Mouse (Mus musculus) embryonic facial prominence, embryonic 15.5 days (tissue): ENCODE data around the gene Dnah12. TPM values are rescaled to one million over a fixed set of nuclear protein-coding genes. Genes with fewer than 3 reads are reported as not detected.

ENCODE experiments used
- ATAC-seq: fragments of 200-750 bp; cut with Nextera tagmentation; 2 replicates; pipeline ENCODE4 v1.8.0; 2017; ENCODE audit warnings: low read depth, moderate TSS enrichment; ENCODE audit not compliant: insufficient number of reproducible peaks, low FRiP score, low TSS enrichment
- H3K27ac ChIP-seq: fragments of 300-500 bp; sonication (generic); replicated peaks from 2 replicates; pipeline ENCODE4 v1.5.1; 2015; ENCODE audit warnings: mild to moderate bottlenecking, inconsistent platforms
- H3K27me3 ChIP-seq: fragments of 300-500 bp; sonication (generic); 2 replicates; pipeline ENCODE4 v1.6.1; 2015; ENCODE audit warnings: inconsistent platforms
- H3K36me3 ChIP-seq: fragments of 300-500 bp; sonication (generic); 2 replicates; pipeline ENCODE4 v1.6.1; 2015; ENCODE audit warnings: mild to moderate bottlenecking, inconsistent platforms
- H3K4me1 ChIP-seq: fragments of 300-500 bp; sonication (generic); 2 replicates; pipeline ENCODE4 v1.6.1; 2015; ENCODE audit warnings: inconsistent platforms
- H3K4me2 ChIP-seq: fragments of 300-500 bp; sonication (generic); replicated peaks from 2 replicates; pipeline ENCODE4 v1.6.1; 2015; ENCODE audit warnings: mild to moderate bottlenecking, inconsistent platforms
- H3K4me3 ChIP-seq: fragments of 300-500 bp; sonication (generic); replicated peaks from 2 replicates; pipeline ENCODE4 v1.5.1; 2015; ENCODE audit warnings: mild to moderate bottlenecking, inconsistent platforms
- H3K9ac ChIP-seq: fragments of 300-500 bp; sonication (generic); 2 replicates; pipeline ENCODE4 v1.6.1; 2015; ENCODE audit warnings: inconsistent platforms
- H3K9me3 ChIP-seq: fragments of 300-500 bp; sonication (generic); replicated peaks from 2 replicates; pipeline ENCODE4 v1.6.1; 2016; ENCODE audit warnings: inconsistent platforms
- WGBS: fragments of 180-500 bp; shearing (Covaris S2); methylation state at CpG from one replicate; pipeline ENCODE4 v1.1.7; 2015; 5-methylcytosine and 5-hydroxymethylcytosine counted together
- polyA plus RNA-seq: library from polyadenylated mRNA; unstranded; fragments of >200 nt; fragmentation: Nextera tagmentation; extraction: Ambion mirVana; gene quantifications from 2 replicates; pipeline ENCODE4 v1.2.1, GENCODE M21; 2015

The Dnah12 gene
- polyA plus RNA-seq, result 0.67 and 1.0 TPM in 2 replicates

DNA sequence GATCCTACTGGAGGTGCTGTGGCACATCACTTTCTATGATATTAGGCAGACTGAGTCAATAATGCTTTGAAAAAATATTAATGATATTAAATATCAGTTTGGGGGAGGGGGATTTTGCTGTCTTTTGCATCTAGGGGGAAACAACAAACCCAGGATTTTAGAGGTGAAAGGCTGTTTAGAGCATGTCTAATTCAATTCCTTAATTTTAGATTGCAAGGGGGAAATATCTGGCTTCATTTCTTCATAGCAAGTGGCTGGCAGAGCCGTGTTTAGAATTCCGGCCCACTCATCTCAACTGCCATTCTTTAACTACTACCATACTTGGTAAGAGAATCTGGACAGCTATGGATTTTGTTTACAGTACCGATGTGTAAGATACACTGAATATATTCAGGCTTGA, at the start of gene Dnah12:
Dnah12 (plus strand) TSS at position 301 of the 400 bp plus-strand sequence.
- Histone ChIP-seq H3K4me3 (no peak within 1 kb of the TSS), H3K27me3 (no peaks in the 10 kb centered on the region), H3K4me2 (no peak within 1 kb of the TSS), H3K9ac (no peak within 1 kb of the TSS), H3K27ac (no peak within 1 kb of the TSS), H3K9me3 (no peaks in the 10 kb centered on the region), H3K36me3 (no peaks in the 10 kb centered on the region), H3K4me1 (no peaks in the 10 kb centered on the region)
- WGBS, result 75% methylated on average over 3 of the region's 3 CpGs
- ATAC-seq, result no peak

DNA sequence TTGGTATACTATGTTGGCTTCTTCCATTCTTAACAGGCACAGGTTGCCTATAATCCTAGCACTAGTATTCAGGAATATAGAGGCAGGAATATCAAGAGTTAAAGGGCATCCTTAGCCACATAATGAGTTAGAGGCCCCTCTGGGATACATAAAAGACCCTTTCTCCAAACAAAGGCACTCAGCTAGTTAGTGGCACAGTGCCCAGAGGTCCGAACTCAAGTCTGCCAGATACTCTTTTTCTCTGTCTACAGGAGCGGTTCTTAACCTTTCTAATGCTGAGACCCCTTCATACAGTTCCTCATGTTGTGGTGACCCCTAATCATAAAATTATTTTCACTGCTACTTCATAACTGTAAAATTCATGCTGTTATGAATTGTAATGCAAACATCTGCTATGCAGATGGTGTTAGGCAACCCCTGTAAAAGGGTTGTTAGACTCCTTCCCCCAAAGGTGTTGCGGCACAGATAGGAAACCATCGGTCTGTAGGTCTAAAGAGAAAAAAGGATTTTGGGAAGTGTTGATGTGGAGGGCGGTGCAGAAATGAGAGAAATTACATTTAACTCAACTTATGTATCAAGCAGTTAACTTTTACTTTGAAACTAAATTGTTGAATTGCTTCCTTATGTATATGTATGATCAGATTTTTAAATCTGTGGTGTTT, 47.0 kb upstream of the Dnah12 start:
- Histone ChIP-seq H3K4me1 (peaks cover 9% of the 10 kb centered on the region; the same call in 1 of the 2 replicates), H3K4me3 (no peak overlapping the region), H3K36me3 (peaks cover 10% of the 10 kb centered on the region), H3K27me3 (no peaks in the 10 kb centered on the region), H3K27ac (no peak overlapping the region), H3K4me2 (0 out of 2 replicates have a peak overlapping the region, but pooled peaks have one; percentile 3), H3K9me3 (no peaks in the 10 kb centered on the region), H3K9ac (no peak overlapping the region)
- WGBS, result 49% methylated on average over 5 of the region's 5 CpGs
- ATAC-seq, result no peak

DNA sequence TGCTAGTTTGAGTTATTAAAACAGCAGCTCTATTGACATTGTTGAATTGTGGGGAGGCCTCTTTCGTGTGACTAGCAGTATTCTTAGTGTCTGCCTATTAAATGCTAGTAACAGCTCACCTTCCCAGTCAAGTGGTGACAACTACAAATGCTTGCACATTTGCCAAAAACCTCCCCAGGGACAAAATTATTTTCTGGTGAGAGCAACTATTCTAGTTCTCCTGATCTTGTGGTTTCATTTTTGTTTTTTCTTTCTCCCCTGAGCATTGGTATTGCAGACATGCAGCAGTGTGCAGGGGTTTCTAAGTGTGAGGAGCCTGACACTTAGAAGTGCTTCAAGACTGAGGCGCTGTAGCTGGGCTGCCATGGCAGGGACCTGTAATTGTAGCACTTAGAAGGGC, 45.3 kb upstream of the Dnah12 start:
- Histone ChIP-seq H3K4me3 (no peak overlapping the region), H3K4me1 (peaks cover 9% of the 10 kb centered on the region; the same call in 1 of the 2 replicates), H3K9me3 (no peaks in the 10 kb centered on the region), H3K9ac (no peak overlapping the region), H3K27me3 (no peaks in the 10 kb centered on the region), H3K36me3 (peaks cover 10% of the 10 kb centered on the region), H3K27ac (no peak overlapping the region), H3K4me2 (no peak overlapping the region)
- WGBS, result 70% methylated on average over 2 of the region's 2 CpGs
- no peak for ATAC-seq

DNA sequence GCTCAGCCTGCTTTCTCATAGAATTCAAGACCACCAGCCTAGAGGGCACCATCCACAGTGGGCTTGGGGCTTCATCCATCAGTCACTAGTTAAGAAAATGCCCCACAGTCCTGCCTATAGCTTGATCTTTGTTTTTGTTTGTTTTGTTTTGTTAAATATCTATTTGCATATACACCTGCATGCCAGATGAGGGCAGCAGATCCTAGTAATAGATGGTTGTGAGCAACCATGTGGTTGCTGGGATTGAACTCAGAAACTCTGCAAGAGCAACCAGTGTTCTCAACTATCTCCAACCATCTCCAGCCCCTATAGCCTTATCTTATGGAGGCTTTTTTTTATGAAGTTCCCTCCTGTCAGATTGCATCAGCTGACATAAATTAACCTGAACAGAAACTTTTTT, 41.2 kb upstream of the Dnah12 start:
- no peak for ATAC-seq
- H3K36me3 ChIP-seq, result peaks cover 42% of the 10 kb centered on the region
- no peaks in the 10 kb centered on the region for H3K27me3 ChIP-seq

DNA sequence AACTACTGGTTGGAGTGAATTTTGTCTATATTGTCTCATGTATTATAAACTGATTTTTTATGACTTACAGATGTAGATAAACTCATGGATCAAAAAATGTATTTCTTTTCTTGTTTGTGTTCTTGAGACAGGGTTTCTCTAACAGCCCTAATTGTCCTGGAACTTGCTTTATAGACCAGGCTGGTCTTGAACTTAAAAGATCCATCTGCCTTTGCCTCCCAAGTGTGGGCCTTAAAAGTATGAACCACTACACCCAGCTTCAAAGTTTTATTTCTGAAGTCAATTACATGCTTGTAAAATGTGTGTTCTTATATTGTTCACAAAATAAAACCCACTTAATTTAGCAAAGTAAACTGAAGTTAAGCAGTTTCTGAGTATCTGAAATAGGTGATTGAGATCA, 34.9 kb upstream of the Dnah12 start:
- H3K4me3 ChIP-seq, result no peak overlapping the region
- no peaks in the 10 kb centered on the region for H3K4me1 ChIP-seq
- ATAC-seq, result no peak
- H3K9ac ChIP-seq, result no peak overlapping the region
- no peaks in the 10 kb centered on the region for H3K9me3 ChIP-seq
- no peaks in the 10 kb centered on the region for H3K27me3 ChIP-seq
- no peak overlapping the region for H3K27ac ChIP-seq
- peaks cover 48% of the 10 kb centered on the region for H3K36me3 ChIP-seq
- no peak overlapping the region for H3K4me2 ChIP-seq

More for the DNA sequence above, 41.2 kb upstream of the Dnah12 start:
- Histone ChIP-seq H3K4me1 (no peaks in the 10 kb centered on the region), H3K9ac (no peak overlapping the region), H3K27ac (no peak overlapping the region), H3K4me3 (no peak overlapping the region), H3K9me3 (no peaks in the 10 kb centered on the region), H3K4me2 (no peak overlapping the region)

DNA sequence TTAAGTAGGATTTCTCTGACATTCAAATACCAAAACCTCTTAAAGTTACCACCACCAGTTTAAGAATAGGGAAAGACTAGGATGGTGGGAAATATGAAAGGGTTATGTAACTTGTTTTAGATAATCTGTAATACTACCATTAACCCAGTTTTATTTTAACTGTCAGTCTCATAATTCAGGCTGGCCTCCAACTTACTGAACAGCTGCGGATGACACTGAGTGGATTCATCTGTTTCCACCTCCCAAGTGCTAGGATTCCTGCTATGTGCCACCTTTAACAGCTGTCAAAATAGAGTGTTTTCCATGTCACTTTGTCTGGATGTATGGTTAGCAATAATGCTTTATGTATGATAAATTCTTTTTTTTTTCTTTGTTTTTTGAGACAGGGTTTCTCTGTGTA, 32.8 kb upstream of the Dnah12 start:
- Histone ChIP-seq H3K4me3 (no peak overlapping the region), H3K36me3 (peaks cover 40% of the 10 kb centered on the region), H3K4me1 (no peaks in the 10 kb centered on the region), H3K27me3 (no peaks in the 10 kb centered on the region), H3K27ac (no peak overlapping the region), H3K9ac (no peak overlapping the region), H3K4me2 (no peak overlapping the region), H3K9me3 (no peaks in the 10 kb centered on the region)
- WGBS, result 85% methylated on average over 1 of the region's 1 CpGs
- ATAC-seq, result no peak

DNA sequence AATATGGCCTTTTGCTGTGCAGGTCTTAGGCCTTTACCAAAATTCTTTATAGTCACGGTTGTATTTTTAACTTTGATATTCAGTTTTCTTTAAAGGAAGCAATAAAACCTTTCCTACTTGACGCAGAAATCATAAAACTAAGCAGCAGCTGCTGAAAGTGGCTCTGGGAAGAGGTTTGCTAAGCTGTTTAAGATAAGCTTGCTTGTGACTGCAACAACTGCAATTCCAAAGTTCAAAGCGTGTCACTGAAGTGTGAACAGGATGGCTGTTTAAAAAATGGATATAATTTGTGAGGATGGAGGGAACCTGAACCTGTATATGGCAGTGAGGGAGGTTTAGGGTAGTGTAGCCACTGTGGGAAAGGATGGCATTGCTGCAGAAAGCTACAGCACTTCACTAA, 31.1 kb upstream of the Dnah12 start:
- no peaks in the 10 kb centered on the region for H3K9me3 ChIP-seq
- H3K27ac ChIP-seq, result no peak overlapping the region
- peaks cover 7% of the 10 kb centered on the region for H3K4me1 ChIP-seq
- WGBS, result 85% methylated on average over 3 of the region's 3 CpGs
- no peak overlapping the region for H3K4me3 ChIP-seq
- no peak overlapping the region for H3K9ac ChIP-seq
- no peak overlapping the region for H3K4me2 ChIP-seq
- no peaks in the 10 kb centered on the region for H3K27me3 ChIP-seq
- H3K36me3 ChIP-seq, result peaks cover 36% of the 10 kb centered on the region
- no peak for ATAC-seq

DNA sequence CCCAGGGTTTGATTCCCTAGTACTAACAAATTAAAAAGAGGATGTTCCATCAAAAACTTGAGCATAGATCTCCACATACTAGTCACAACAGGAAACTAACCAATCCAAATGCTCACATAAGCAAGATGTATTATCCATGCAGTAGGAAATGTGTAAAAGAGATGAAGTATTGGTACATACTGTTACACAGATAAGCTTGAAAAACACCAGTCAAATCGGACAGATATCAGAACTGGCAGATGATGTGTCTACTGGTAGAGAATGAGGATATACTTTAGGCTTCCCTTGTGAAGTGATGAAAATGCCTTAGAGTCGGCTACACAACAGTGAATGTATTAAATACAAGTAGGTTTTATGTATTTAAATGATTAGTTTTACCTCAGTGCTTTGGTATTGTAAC, 30.6 kb upstream of the Dnah12 start:
- H3K4me1 ChIP-seq, result peaks cover 8% of the 10 kb centered on the region
- no peaks in the 10 kb centered on the region for H3K9me3 ChIP-seq
- 84% methylated on average over 2 of the region's 2 CpGs for WGBS

DNA sequence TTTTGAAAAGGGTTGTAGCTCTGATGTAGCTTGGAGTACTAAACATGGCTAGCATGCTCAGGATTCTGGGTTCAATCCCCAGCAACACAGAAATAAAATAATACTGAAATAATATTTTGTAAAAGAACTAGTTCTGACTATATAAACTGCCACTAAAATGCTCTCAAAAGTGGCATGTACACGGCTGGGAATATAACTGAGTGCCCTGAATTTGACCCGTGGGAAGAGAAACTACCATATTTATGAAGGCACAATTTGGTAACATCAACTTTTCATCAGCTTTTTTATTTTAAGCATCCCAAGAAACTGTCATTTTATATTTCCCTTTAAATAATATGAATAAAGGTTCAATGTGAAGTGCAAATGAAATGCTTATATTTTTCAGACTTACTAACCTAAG, 29.2 kb upstream of the Dnah12 start:
- H3K9ac ChIP-seq, result no peak overlapping the region
- no peaks in the 10 kb centered on the region for H3K9me3 ChIP-seq
- no peaks in the 10 kb centered on the region for H3K27me3 ChIP-seq
- WGBS, result 89% methylated on average over 2 of the region's 2 CpGs
- ATAC-seq, result no peak
- peaks cover 20% of the 10 kb centered on the region for H3K4me1 ChIP-seq
- no peak overlapping the region for H3K4me2 ChIP-seq
- H3K36me3 ChIP-seq, result peaks cover 26% of the 10 kb centered on the region
- no peak overlapping the region for H3K4me3 ChIP-seq
- H3K27ac ChIP-seq, result no peak overlapping the region

More for the DNA sequence above, 30.6 kb upstream of the Dnah12 start:
- H3K27ac ChIP-seq, result no peak overlapping the region
- no peak overlapping the region for H3K9ac ChIP-seq
- no peak overlapping the region for H3K4me3 ChIP-seq
- H3K27me3 ChIP-seq, result no peaks in the 10 kb centered on the region
- H3K36me3 ChIP-seq, result peaks cover 31% of the 10 kb centered on the region
- no peak for ATAC-seq
- no peak overlapping the region for H3K4me2 ChIP-seq

DNA sequence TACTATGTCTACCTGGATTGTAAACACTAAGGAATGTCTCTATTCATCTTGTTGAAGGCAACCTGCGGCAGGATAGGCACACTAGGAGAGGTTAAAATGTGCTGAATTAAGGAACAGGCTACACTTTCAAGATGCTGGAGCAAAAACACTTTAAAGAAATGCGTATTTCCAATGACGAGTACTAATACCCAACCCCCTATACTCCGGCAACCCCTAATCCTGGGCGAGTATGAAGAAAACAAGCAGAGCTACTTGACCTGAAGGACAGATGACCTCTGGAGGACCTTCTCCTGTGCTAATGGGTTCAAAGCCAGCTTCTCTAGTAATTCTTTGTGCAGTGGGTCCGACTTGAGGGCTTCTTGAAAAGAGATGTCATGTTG, 25.1 kb upstream of the Dnah12 start:
- Histone ChIP-seq H3K4me2 (peak overlapping the region; percentile 95), H3K36me3 (peaks cover 18% of the 10 kb centered on the region), H3K9me3 (no peaks in the 10 kb centered on the region), H3K9ac (peak overlapping the region; percentile 67), H3K4me3 (peak overlapping the region; percentile 73), H3K27ac (no peak overlapping the region), H3K4me1 (peaks cover 24% of the 10 kb centered on the region), H3K27me3 (no peaks in the 10 kb centered on the region; the same call in 1 of the 2 replicates)
- 15% methylated on average over 6 of the region's 6 CpGs for WGBS
- no peak for ATAC-seq

DNA sequence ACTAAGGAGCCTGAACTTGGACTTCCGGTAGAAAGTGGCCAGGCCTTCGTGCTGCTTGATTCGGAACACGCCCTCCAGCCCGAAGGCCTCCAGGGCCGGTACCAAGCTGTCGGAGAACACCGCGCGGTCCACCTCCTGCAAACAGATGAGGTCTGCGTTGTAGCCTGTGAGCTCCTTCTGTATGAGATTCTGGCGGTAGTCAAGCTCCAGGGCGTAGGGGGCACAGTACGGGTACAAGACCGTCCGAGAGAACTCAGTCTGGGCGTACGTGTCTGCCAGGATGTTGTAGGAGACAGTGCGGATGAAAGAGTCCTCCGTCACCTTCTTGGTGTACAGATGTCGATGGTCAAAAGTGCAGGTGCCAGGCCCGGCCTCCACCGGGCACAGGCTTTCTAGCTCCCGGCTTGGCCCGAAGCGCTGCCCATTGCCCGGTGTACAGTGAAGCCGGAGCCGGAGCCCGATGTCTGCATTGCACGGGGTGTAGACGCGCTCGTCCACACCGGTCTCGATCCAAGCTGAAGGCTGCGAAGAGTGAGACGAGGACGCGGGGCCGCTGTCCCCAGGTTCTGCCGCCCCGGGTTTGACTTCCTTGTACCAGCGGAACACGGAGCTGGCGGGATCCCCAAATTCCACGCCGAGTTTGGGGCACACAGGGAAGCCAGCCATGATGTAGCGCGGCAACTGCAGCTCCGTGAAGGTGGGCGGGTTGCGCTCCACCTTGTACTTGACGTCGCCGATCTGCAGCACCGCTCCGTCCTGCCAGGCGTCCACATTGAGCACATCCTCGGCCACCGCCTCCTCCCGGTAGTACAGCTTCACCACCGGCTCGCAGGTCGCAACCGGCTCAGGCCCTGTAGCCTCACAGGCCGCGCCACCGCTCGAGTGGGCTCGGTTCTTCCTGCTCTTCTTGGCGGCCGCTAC, 24.4 kb upstream of the Dnah12 start:
- H3K4me3 ChIP-seq, result peak overlapping the region; percentile 73
- peak overlapping the region; percentile 93 for H3K27ac ChIP-seq
- no peaks in the 10 kb centered on the region; the same call in 1 of the 2 replicates for H3K27me3 ChIP-seq
- peaks cover 16% of the 10 kb centered on the region for H3K36me3 ChIP-seq
- peak overlapping the region; percentile 95 for H3K4me2 ChIP-seq
- H3K9ac ChIP-seq, result peak overlapping the region; percentile 67
- H3K9me3 ChIP-seq, result no peaks in the 10 kb centered on the region
- under 1% methylated on average over 73 of the region's 73 CpGs for WGBS
- peak; percentile 42 for ATAC-seq
- H3K4me1 ChIP-seq, result peaks cover 24% of the 10 kb centered on the region
